Mouse (Mus musculus) myocyte (in vitro differentiated cells): ENCODE data around the gene H60c.

Source experiments
- CEBPB ChIP-seq: IDR thresholded peaks from 2 replicates; pipeline ENCODE4 v1.6.1; 2011; ENCODE audit warnings: mild to moderate bottlenecking, moderate library complexity; ENCODE audit not compliant: poor library complexity, insufficient read depth, severe bottlenecking
- E2F4 ChIP-seq: IDR thresholded peaks from one replicate; pipeline ENCODE4 v1.6.1; 2011; ENCODE audit warnings: mild to moderate bottlenecking, control low read depth, moderate library complexity; ENCODE audit not compliant: insufficient read depth
- MAX ChIP-seq: IDR thresholded peaks from one replicate; pipeline ENCODE4 v1.6.1; 2011; ENCODE audit warnings: low read depth, mild to moderate bottlenecking, control low read depth
- MYOD1 ChIP-seq, 3 experiments: IDR thresholded peaks; one replicate each; pipeline ENCODE4 v1.6.1; 2011; ENCODE audit warnings: control low read depth in 2 of 3, low read depth in 2 of 3, mild to moderate bottlenecking in 2 of 3, moderate library complexity in 1 of 3; ENCODE audit not compliant: insufficient read length in 2 of 3, control insufficient read depth in 1 of 3
- POLR2A ChIP-seq: IDR thresholded peaks from one replicate; pipeline ENCODE4 v1.6.1; 2011; ENCODE audit warnings: low read depth, mild to moderate bottlenecking, control low read depth, moderate library complexity; ENCODE audit not compliant: insufficient read length
- POLR2AphosphoS2 ChIP-seq: IDR thresholded peaks from one replicate; pipeline ENCODE4 v1.6.1; 2011; ENCODE audit warnings: low read depth, control low read depth; ENCODE audit not compliant: insufficient read length
- REST ChIP-seq: IDR thresholded peaks from one replicate; pipeline ENCODE4 v1.6.1; 2011; ENCODE audit warnings: mild to moderate bottlenecking, control low read depth, moderate library complexity; ENCODE audit not compliant: insufficient read depth, insufficient read length
- TCF12 ChIP-seq: IDR thresholded peaks from one replicate; pipeline ENCODE4 v1.6.1; 2011; ENCODE audit warnings: mild to moderate bottlenecking, control low read depth; ENCODE audit not compliant: poor library complexity, insufficient read depth, severe bottlenecking
- USF1 ChIP-seq: IDR thresholded peaks from one replicate; pipeline ENCODE4 v1.6.1; 2011; ENCODE audit warnings: low read depth, mild to moderate bottlenecking, control low read depth, moderate library complexity

DNA sequence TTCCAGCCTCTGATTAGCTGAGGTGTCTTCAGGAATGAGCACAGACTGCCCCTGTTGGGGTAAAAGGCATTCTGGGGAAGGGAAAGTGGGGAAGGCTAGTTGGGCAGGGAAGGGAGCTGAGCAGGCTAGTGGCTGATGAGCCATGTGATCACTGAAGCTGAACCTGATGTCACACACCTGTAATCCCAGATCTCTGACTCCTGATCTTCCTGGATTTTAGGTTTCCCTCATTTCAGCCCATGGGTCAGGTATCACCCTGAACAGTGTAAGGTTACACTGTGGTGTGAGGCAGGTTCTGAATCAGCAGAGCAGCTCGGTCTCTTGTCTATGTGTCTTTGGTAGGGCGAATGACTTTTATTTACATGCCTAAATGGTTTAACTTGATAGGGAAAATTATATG lies 4.8 kb downstream of the H60c start:
- TF ChIP-seq MYOD1 (IDR thresholded peaks at IDR 0.05; ENCODE audit: control insufficient read depth in 1 of 3, insufficient read length in 2 of 3, low read depth in 2 of 3) (no peak), MAX (no peak), USF1 (no peak), REST (no peak), POLR2A (no peak), POLR2AphosphoS2 (no peak), CEBPB (no peak), E2F4 (no peak), TCF12 (no peak)
